Mouse (Mus musculus) ovary, adult 18-20 months (tissue): ENCODE measurements around the gene Krtap4-16.
"Not testable (repeated sequence)": the region's sequence is repeated elsewhere in the genome, so short reads cannot be mapped to it uniquely, and the experiment has no call there.

Source experiments
- DNase-seq: peaks from one replicate; pipeline ENCODE4 v3.0.0; 2022; ENCODE audit warnings: low spot score, mixed read lengths

Krtap4-16 gene

DNA sequence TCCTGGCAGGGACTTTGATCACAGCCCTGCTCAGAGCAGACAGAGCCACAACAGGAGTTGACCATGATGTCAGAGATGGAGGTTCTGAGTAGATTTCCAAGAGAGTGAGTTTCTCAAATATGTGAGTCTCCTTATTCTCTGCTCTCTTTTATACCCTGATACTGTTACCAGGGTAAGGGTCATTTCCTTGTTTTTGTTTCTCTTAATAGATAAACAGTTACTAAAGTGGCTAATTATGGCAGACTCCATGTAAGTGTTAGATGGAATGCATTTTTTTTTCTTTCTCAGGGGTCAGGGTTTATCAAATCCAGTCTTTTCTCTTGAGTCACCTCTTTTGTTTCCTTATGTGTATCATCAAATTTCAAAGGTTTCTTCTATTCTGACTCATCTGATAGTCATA, at the start of gene Krtap4-16:
Gene Krtap4-16, minus strand, starts transcription at position 101 of the 400 bp plus-strand sequence.
- DNase-seq = no peak

DNA sequence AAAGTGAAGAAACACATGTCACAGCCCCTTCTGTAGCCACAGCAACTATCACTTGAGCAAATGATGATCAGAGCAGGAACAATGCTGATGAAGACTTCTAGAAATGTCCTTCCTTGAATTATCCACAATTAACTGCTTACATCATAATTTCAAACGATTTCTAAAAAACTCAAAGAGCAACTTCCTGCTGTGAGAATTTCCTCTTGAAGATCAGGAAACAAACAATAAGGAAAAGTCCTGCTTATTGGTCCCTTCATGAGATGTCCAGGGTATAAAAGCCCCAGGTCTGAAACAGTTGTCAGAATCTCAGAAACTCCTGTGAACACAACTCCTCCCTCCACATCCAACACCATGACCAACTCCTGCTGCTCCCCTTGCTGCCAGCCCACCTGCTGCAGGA, 27.5 kb upstream of the Krtap4-16 start, which contains the start of gene Gm11567:
Gene Gm11567, plus strand, starts transcription at position 301 of the 400 bp plus-strand sequence.
- not testable (repeated sequence) for DNase-seq

DNA sequence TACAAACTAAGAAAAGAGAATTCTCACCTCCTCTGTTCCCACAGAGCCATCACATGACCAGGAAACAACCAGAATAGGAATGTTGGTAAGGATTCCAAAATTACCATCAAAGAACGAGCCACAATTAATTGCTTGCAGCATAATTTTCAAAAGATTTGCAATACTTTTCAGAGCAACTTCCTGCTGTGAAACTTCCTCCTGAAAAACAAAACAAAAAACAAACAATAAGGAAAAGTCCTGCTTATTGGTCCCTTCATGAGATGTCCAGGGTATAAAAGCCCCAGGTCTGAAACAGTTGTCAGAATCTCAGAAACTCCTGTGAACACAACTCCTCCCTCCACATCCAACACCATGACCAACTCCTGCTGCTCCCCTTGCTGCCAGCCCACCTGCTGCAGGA, 21.7 kb upstream of the Krtap4-16 start, which contains the start of gene Krtap9-1:
Gene Krtap9-1, plus strand, starts transcription at position 301 of the 400 bp plus-strand sequence.
- DNase-seq = not testable (repeated sequence)

DNA sequence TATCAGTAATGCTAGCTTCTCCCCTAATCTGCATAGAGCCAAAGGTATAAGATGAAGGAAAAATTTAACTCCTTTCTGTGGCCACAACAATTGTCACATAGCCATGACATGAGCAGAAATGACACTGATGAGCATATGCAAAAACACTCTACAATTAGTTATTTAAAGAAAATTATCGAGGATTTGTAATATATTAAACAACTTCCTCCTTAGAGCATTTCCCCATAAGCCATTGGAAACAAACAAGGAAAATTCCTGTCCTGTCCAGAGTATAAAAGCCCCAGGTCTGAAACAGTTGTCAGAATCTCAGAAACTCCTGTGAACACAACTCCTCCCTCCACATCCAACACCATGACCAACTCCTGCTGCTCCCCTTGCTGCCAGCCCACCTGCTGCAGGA, 12.8 kb upstream of the Krtap4-16 start, which contains the start of gene Gm11559:
Gene Gm11559, plus strand, starts transcription at position 301 of the 400 bp plus-strand sequence.
- not testable (repeated sequence) for DNase-seq

DNA sequence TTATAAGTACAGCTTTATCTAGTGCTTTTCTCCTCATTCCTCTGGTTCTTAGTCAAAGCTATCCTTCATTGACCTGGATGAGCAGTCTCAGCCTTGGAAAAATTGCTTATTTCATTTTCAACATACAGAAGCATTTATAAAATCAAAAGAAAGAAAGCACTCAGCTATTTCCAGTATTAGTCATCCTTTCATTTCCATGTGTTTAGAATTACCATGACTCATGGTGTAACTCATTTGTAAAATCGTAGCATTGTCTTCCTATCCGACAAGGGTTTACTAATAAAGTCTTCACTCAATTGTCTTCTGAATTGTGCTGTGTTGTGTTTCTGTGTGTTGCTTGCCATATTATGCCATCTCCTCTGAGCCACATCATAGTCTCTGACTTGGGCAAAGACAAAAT, 7.4 kb upstream of the Krtap4-16 start:
- DNase-seq = no peak

DNA sequence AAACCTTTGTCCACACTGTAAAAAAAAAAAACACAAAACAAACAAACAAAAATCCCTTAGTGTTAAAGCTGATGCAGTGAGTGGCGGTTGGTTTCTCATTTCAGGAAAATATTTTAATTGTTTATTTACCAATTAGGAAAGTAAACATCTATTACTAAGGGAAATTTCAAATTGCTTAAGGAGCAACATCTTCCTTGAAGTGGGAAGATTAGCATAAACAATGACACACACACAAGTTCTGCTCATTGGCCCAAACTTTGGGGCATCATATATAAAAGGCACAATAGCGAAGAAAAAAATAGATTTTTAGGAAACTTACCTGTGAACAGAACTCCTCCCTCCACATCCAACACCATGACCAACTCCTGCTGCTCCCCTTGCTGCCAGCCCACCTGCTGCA, 6.2 kb upstream of the Krtap4-16 start, which contains the start of gene Gm11568:
Gene Gm11568, plus strand, starts transcription at position 301 of the 400 bp plus-strand sequence.
- no peak for DNase-seq

DNA sequence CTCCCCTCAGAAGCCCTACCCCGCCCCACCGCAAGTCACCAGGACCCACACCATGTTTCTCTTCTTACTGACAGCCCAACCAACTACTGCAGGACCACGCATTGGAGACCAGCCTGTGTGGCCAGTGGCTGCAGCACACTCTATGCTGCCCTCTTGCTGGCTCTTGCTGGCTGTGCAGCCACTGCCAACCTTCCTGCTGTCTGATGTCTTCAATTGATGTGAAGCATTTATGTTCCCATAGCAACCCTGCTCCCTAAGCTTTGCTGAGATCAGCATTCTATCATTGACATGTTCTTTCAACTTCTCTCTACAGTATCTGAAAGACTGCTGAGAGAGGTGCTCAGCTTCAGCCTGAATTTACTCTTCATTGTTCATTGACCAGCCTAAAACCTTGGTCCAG, 2.7 kb upstream of the Krtap4-16 start:
- no peak for DNase-seq

DNA sequence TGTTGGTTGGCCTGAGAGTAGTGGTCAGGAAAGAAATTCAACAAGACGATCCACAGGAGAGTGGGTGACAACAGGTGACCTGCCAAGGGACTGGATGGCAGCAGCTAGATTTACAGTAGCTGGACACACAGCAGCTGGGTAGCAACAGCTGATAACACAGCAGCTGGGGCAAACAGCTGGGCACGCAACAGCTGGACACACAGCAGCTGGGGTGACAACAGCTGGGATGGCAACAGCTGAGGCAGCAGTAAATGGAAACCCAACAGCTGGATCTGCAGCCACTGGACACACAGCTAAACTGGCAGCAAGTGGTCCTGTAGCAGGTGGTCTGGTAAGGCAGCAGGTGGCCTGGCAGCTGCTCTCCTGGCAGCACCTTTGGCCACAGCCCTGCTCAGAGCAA, 4.7 kb downstream of the Krtap4-16 start:
- DNase-seq = no peak

DNA sequence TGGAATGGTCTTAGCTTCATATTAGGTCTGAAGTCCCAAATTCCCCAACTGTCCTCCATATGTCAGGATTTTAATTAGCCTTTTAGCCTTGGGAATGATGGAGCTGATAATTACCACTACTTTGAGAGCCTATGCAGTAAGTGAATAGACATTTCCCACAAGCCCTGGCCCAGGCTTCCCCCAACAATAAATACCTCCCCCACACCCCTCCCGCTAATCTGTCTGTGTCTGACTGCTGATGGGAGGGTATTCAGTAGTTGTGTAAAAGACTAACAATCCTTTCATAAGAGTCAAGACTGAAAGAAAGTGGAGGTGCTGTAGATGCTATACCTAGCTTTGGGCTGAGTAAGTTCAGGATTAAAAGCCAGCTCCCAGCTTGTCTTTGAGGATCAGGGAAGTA, 9.2 kb downstream of the Krtap4-16 start:
- no peak for DNase-seq

DNA sequence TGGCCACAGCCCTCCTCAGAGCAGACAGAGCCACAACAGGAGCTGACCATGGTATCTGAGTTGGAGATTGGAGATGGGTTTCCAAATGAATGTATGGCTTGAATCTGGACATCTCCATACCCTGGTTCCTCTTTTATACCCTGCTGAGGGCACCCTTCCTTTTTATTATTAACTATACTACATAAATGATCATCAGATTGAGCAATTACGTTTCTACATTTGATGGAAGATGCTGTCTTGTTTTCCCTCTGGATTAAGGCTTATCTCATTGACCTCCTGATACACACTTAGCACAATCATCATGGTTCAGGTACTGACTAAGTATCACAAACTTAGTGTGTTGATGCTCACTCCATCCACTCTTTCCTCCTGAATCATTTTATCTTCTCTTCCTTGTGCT, 13.4 kb downstream of the Krtap4-16 start, which contains the start of gene 2300003K06Rik:
Gene 2300003K06Rik, minus strand, starts transcription at position 101 of the 400 bp plus-strand sequence.
- DNase-seq = no peak

DNA sequence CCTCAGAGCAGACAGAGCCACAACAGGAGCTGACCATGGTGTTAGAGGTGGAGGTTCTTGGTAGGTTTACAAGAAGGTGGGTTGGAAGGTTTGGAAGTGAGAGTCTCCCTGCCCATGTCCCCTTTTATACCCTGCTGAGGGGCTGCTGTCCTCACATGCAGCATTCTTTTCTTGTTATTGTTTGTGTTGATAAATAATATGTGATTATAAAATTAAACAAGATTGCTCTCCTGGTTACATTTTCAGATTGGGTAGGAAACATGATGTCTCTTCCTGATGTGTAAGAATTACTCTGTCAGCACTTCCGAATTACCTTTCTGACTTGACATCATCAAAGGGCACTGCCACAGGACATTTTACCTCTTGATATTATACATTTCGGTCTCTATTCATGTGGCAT, 35.8 kb downstream of the Krtap4-16 start, which contains the start of gene Gm11564:
Gene Gm11564, minus strand, starts transcription at position 101 of the 400 bp plus-strand sequence.
- not testable (repeated sequence) for DNase-seq

DNA sequence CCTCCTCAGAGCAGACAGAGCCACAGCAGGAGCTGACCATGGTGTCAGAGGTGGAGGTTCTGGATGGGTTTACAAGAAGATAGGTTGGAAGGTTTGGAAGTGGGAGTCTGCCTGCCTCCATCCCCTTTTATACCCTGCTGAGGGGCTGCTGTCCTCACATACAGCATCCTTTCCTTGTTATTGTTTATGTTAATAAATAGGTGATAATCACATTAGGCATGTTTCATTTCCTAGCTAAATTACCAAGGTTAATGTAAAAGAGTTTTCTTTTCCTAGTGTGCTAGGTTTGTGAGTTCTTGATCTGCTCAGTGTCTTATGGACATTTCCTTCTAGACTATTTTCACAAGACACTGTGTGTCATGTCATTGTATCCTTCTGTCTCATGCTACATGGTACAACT, 41.6 kb downstream of the Krtap4-16 start, which contains the start of gene Krtap4-13:
Gene Krtap4-13, minus strand, starts transcription at position 101 of the 400 bp plus-strand sequence.
- not testable (repeated sequence) for DNase-seq

DNA sequence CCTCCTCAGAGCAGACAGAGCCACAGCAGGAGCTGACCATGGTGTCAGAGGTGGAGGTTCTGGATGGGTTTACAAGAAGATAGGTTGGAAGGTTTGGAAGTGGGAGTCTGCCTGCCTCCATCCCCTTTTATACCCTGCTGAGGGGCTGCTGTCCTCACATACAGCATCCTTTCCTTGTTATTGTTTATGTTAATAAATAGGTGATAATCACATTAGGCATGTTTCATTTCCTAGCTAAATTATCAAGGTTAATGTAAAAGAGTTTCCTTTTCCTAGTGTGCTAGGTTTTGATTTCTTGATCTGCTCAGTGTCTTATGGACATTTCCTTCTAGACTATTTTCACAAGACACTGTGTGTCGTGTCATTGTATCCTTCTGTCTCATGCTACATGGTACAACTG, 47.1 kb downstream of the Krtap4-16 start, which contains the start of gene Gm11554:
Gene Gm11554, minus strand, starts transcription at position 101 of the 400 bp plus-strand sequence.
- not testable (repeated sequence) for DNase-seq
